Mouse (Mus musculus) embryo, embryonic 11.5 days (tissue): Measurements from ENCODE around the gene Abca3.
"Not testable (repeated sequence)": the region's sequence is repeated elsewhere in the genome, so short reads cannot be mapped to it uniquely, and the experiment has no call there.

Source experiments
- DNase-seq: peaks from one replicate; pipeline ENCODE4 v3.0.0-alpha.2; 2012; ENCODE audit warnings: low read depth, low spot score

Gene Abca3

GRCm38 (mm10) chr17:24441148-24441547 is 89.4 kb downstream of the Abca3 start:
- no peak for DNase-seq

GRCm38 (mm10) chr17:24442107-24442506 is 90.4 kb downstream of the Abca3 start:
- DNase-seq = no peak

- DNase-seq = no peak
These were observed 90.9 kb downstream of the Abca3 start, which contains the start of gene Dnase1l2 for GRCm38 (mm10) chr17:24442632-24443155. Dnase1l2 (minus strand) TSS chr17:24443105.

DNA sequence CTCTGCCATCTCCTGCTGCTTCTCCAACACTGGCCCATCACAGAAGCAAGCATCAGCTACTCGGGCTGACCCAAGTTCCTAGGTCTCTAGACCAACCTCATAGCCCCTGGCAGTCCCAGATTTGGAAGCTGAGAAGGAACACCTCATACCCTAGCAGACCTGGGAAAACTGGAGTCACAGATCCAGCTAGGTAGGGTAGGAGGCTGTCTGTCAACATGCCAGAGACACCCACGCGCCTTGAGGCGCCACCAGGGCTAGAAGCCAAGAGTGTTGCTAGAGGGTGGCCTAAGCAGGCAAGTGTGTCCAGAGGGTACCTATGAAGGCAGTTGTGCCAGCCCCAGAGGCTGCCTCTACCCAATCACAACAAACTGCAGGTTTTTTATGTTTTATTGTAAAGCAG is 91.7 kb downstream of the Abca3 start:
- DNase-seq = no peak

DNA sequence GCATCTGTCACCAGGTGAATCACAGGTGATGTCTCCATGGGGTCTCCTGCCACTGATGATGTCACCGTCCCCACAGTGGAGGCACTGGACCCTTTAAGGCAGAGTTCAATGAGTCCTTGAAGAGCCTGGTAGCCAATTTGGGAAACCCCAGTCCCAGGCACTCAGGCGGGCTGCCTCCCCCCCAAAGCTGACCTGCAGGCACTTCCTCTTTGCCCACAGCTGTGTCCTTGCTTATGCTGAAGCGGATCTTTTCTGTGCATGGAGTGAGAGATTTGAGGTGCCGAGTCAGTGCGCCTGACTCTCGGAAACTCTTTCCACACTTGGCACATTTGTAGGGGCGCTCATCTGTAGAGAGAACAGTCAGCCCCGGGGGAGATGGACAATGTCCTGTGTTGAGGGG is 94.8 kb downstream of the Abca3 start:
- DNase-seq = no peak

- DNase-seq = no peak
These were observed 97.8 kb downstream of the Abca3 start for GRCm38 (mm10) chr17:24449507-24449906.

- no peak for DNase-seq
These were observed 99.5 kb downstream of the Abca3 start for GRCm38 (mm10) chr17:24451220-24451619.

DNA sequence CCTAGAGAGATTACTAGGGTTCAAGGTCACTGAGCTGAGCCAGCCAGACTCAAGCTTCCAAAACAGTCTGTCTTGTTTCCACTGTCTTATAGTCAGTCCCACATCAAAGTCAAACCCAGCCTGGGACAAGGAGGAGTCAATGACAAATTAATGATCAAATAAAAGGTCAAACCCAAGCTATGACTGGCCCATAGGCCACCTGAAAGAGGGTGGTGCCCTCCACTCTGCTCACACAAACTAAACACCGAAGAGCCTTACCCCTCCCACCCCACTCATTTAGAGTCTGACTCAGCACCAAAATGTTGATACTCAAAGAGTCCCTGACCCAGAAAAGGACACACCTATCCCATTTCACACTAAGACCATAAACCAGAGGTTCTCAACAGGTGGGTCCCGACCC is 101.6 kb downstream of the Abca3 start:
- no peak for DNase-seq

GRCm38 (mm10) chr17:24454218-24454755 is 102.5 kb downstream of the Abca3 start:
- DNase-seq = no peak

DNA sequence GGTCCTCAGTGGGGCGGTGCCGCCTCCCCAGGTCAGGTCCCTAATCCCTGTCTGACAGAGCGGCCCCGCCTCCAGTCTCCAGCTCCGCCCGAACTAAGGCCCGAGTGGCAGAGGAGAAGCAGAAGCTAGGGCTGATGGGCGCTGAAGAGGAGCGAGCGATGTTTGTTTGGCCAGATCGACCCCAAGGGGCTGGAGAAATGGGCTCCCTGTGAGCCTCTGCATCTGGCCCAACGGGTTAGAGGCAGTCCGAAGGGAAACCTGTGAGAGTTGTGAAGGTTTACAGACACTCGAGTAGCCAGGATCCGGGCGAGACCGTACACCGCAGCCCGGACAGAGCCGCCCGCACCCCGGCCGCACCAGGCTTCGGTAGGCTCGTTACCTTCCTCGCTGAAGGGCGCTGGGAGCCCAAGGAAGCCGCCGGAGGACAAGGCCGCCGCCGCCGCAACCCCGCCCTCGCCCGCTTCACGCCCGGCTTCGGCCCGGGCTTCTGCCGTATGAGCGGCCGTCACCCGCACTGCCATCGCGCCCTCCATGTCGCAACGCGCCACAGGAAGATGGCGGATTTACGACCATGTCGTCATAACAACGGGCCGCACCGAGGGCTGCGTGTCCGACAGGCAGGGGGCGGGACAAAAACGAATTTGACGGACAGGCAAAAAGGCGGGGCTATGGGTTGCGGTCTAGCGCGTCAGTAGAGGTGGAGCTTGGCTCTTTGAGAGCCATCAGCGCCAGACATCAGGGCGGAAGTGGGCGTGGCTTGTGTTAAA is 103.2 kb downstream of the Abca3 start:
- DNase-seq = peak; percentile 98

- DNase-seq = not testable (repeated sequence)
These were observed 103.9 kb downstream of the Abca3 start for GRCm38 (mm10) chr17:24455523-24456206.
